Mouse (Mus musculus): ENCODE results near the gene Il12rb2.

The Il12rb2 gene

DNA sequence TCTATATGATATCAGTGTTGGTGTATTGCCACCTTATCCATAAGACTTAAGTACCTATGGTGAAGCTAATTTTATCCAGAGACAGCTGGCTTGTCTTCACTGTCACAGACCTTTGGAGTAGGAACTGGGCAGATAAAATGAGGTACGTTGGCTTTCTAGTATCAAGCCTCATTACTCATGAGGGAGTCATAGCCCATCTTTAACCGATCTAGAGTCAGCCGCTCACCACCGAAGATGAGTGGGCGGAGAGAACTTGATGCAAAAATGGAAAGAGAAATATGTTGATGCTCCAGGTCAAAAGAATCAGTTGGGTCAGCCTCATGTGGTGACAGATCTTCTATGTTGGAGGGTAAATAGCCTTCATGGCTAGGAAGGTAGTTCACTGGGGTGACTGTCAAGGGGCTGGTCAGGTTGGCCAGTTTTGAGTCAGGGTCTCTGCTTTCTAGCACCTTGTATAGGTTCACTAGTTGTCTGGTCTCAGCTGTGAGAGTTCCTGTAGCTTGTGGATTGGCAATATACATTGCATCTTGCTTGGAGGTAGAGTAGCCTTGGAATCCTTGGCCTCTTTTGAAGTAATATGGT, 83.9 kb downstream of the Il12rb2 start:
- DNase-seq (ENCODE audit: low spot score) = no peak

DNA sequence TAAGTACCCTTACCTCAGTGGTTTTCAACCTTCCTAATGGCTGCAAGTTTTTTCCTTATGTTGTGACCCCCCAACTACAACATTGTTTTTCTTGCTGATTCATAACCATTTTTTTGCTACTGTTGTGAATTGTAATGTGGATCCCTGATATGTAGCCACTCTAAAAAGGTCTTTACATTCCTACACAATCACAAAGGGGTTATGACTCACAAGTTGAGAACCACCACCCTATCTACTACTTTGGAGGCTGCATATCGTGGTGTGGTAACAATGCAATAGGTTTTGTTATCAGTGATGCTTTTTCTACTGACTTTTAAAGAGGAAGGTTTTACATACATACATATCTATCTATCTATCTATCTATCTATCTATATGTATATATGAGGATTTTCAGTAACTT, 93.1 kb downstream of the Il12rb2 start:
- DNase-seq (ENCODE audit: low spot score) = no peak

DNA sequence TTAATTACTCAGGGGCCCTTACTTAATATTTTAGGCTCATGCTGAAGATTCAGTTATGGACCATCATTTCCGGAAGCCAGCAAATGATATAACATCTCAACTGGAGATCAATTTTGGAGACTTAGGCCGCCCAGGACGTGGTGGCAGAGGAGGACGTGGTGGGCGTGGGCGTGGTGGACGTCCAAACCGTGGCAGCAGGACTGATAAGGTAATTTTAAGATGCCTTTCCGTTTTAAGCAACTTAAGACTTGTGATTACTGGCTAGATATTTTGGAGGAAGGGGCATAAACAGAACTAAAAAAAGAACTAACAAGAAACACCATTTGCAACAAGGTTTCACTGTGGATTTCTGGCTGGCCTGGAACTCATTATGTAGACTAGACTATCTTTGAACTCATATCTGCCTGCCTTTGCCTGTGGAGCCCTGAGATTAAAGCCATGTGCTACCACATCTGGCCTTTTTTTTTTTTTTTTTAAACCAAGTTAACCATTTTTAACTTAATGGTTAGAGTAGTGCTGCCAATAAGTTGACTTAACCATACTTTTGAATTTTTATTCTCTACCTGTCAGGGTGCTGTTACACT, 94.3 kb downstream of the Il12rb2 start:
- DNase-seq (ENCODE audit: low spot score) = no peak

DNA sequence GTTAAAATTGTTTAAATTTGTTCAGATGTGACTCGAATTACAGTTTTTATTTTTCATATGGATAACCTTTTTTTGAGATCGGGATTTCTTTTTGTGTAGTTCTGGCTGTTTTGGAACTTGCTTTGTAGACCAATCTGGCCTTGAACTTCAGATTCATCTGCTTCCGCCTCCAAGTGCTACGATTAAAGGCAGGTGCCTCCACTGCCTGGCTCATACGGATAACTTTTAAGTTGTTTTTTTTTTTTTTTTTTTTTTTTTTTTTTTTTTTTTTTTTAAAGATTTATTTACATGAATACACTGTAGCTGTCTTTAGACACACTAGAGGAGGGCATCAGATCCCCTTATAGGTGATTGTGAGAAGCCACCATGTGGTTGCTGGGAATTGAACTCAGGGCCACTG, 98.0 kb downstream of the Il12rb2 start:
- DNase-seq (ENCODE audit: low spot score) = no peak

DNA sequence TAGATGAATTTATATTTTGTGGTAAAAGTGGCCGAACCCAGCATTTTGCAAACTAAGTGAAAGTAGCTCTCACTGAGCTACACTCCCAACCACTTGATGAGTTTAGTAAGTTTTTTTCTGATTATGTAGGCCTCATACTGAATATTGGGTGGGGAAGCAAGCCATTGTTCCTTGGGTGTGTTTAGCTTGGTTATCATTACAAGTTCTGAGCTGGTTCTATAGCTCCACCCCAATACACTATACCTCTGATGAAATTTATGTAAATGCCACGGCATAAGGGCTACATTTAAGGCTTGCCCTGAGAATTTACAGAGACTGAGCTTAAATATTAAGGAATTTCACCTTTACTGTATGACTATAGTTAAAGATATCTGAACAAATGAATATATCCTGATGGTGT, 106.5 kb downstream of the Il12rb2 start:
- no peak for DNase-seq (ENCODE audit: low spot score)

DNA sequence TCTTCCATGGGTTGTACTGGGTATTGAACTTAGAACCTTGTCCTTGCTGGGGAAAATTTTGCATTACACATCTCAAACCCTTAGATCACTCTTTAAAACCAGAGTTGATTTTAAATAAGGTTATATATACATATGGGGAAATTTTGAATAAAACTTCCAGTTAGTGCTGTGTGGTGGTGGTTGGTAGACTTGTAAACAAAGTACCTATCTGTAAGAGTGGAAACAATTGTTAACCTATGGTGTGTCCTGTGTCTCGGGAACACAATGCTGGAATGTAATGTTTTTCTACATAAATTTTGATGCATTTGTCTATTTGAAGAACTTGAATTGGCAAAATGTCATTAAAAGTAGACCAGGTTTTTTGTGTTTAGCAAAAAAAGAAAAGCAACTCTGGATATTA, 107.0 kb downstream of the Il12rb2 start:
- DNase-seq (ENCODE audit: low spot score) = no peak

DNA sequence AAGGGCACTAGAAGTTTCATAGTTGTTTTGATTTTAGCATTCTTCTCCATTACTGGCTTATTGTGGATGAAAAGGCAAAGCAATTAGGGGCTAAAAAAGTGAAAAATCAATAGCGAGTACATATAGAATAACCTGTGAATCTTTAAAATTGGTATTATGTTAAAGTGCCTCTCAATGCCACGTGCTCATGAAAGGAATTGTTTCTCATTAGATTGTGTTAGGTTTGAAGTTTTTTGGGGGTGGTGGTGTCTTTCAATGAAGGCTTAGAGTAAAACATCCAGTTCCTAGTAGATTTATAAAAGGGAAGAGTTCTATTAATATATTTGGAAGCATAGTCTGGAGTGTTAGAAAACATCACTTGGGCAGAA, 107.8 kb downstream of the Il12rb2 start:
- no peak for DNase-seq (ENCODE audit: low spot score)

DNA sequence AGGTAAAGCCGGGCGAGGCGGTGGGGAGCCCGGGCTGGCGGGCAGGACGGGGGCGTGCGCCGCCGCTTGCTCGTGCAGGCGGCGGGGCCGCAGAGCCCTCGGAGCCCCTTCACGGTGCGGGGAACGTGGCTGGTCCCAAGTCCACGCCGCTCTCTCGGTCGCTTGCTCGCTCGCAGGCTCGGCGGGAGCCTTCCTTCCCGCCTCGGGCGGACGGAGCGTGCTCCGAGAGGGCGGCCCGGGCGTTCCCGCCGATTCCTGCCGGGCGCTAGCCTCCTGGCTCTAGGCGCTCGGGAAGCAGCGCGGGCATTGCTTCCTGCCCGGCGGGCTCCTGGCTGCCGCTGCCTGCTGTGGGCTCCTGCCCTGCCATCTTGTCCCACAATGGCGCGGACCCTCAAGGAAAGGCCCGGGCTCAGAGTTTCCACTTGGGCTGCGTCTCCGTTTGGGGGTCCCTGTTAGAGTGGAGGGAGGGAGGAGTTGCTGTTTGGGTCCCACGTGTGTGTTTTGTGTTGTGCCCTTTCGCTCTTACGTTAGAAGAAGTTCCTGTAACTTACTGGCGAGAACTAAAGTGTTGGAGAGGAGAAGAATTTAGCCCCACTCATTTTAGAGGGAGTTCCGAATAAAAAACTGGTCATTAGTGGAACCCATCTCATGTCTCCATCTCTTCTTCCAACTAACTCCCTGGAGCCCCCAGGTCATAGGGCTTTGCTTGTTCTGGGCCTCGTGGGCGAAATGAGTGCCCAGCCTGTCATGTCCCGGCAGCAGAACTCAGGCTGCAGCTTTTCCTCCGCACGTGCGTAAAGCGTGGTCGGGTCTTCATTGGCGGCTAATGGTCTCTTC, 108.4 kb downstream of the Il12rb2 start:
- DNase-seq (ENCODE audit: low spot score) = no peak

DNA sequence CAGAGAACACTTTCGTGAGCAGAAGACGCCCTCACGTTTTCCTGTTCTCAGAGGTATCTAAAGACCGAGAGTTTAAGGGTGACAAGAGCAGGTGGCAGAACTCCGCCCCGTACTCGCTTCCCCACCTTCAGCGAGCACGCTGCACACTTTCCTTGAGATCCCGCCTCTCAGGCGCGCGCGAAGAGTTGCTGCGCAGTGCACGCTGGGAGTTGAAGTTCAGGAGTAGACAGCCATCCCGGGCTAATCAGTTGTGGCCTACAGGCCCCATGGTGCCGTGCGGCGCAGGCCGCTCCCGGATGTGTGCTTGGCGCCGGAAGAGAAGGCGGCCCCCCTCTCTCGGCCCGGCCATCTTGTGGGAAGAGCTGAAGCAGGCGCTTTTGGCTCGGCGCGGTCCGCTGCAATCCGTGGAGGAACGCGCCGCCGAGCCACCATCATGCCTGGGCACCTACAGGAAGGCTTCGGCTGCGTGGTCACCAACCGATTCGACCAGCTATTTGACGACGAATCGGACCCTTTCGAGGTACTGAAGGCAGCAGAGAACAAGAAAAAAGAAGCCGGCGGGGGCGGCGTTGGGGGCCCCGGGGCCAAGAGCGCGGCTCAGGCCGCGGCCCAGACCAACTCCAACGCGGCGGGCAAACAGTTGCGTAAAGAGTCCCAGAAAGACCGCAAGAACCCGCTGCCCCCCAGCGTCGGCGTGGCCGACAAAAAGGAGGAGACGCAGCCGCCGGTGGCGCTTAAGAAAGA, 109.2 kb downstream of the Il12rb2 start:
- peak; percentile 73 for DNase-seq (ENCODE audit: low spot score)

DNA sequence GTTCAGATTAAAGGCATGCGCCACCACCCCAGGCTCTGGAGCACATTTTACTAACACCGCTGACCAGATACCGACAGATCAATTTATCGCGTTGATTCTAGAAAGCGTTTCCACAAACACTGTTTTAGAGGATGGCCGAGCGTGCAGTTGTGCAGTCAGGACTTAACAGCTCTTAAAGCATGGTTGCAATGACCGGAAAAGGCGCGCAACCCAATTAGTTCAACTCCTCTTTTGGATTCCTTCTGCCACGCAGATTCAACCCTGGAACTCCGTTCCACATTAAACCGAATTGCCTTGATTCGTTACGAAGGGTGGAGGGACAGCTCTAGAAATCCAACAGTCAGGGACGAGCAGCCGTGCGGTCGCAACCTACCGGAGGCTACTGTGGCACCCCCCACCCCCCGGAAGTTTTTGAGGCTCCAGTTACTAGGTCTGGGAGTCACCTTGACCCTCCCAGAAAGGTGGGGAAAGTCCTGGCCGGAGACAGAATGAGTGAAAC, 109.8 kb downstream of the Il12rb2 start:
- no peak for DNase-seq (ENCODE audit: low spot score)

DNA sequence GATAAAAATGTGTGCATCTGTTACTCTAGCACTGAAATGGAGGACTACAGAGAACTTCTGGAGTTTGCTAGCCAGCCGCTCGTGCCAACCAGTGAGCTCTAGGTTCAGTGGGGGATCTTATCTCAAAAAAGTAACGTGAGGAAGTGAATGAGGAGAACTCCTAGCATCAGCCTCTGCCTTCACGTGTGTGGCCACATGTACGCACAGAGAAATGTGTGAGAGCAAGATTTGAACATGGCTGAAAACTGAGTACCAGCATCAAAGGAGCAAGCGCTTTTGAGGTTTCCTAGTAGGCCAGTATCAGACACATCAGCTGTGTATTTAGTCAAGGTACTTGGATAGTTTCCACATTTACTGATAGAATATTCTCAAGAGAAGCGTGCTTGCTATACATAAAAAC, 111.1 kb downstream of the Il12rb2 start:
- DNase-seq (ENCODE audit: low spot score) = no peak

DNA sequence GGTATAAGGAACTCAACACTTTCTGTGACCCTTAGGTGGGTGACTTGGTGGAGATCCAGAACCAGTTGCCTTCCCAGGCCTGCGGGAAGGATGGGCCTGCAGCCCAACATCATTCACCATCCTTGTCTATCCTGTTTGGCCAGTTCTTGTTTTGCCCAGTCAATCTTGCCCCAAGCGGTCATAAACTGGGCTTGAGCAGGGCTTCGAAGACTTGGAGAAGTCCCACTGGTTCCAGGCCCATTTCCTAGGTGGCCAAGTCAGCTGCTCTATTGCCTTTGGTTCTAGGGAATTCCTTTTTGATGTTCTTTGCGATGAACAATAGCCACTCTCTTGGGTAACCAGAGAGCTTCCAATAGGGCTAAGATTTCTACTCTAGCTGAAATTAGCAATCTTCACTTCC, 124.9 kb downstream of the Il12rb2 start:
- no peak for DNase-seq (ENCODE audit: low spot score)

DNA sequence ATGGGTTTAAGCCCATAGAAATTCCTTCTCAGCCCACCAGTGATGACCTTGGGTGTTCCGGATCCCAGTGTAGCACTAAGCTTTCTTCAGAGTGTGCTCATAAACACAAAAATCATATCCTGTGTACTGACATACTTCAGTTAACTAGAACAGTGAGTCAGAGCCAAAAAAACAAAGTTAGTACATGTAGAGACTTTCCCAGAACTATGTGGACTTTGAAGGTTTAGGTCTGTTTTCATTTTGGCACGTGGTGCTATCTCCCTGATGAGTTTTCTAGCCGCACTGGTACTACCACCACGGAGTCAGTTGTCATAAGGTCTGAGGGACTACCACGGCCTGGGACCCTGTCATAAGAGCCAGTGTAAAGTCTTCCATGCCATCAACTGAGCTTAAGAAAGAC, 131.5 kb downstream of the Il12rb2 start:
- no peak for DNase-seq (ENCODE audit: low spot score)

DNA sequence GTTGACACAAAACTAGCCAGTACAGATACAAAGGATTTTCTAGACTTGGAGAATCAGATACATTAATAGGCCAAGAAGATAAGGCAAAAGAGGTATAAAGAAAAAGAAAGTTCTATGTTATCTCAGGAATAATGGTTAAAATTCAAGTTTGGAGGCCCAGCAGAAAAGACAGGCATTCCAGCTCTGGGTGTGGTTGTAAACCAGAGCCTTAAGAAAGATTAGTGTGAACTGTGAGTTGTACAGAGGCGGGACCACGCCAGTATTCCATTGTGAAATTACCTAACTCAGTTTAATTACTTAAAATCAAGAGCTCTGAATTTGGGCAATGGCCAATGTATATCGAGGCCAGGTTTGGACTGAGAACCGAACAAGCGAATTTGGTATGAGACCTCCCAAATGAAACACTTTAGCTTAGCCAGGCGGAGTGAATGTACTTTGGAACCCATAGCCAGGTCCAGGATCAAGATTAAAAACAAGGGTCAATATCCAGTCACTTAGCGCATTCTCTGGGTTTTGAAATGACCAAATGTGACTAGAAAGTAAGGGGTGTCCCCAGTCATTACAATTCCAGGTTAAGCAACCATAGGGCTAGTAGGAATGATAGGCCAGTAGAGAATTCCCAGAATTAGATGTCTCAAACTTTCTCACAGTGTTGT, 132.1 kb downstream of the Il12rb2 start:
- DNase-seq (ENCODE audit: low spot score) = no peak

Measured in urinary bladder, postnatal 10 days (tissue).